Mouse (Mus musculus) stomach, embryonic 14.5 days (tissue): ENCODE data around the gene Ly6c2. TPM values are rescaled to one million over a fixed set of nuclear protein-coding genes. Genes with fewer than 3 reads are reported as not detected.
"Not testable (repeated sequence)": the region's sequence is repeated elsewhere in the genome, so short reads cannot be mapped to it uniquely, and the experiment has no call there.

ENCODE experiments used
- ATAC-seq: fragments of 200-750 bp; cut with Nextera tagmentation; 2 replicates; pipeline ENCODE4 v1.8.0; 2017; ENCODE audit warnings: low read depth, moderate TSS enrichment; ENCODE audit not compliant: insufficient number of reproducible peaks, insufficient read depth, low FRiP score
- H3K27ac ChIP-seq: fragments of 300-500 bp; sonication (generic); 2 replicates; pipeline ENCODE4 v1.5.1; 2014; ENCODE audit warnings: mild to moderate bottlenecking, low read length, moderate library complexity, mixed read lengths
- H3K27me3 ChIP-seq: fragments of 300-500 bp; sonication (generic); 2 replicates; pipeline ENCODE4 v1.6.1; 2014; ENCODE audit warnings: low read length, control low read depth, mixed read lengths; ENCODE audit not compliant: control insufficient read depth, insufficient read depth
- H3K36me3 ChIP-seq: fragments of 300-500 bp; sonication (generic); 2 replicates; pipeline ENCODE4 v1.6.1; 2014; ENCODE audit warnings: mild to moderate bottlenecking, control low read depth, low read length, moderate library complexity, mixed read lengths; ENCODE audit not compliant: control insufficient read depth, insufficient read depth
- H3K4me1 ChIP-seq: fragments of 300-500 bp; sonication (generic); 2 replicates; pipeline ENCODE4 v1.6.1; 2014; ENCODE audit warnings: low read length, control low read depth, mixed read lengths; ENCODE audit not compliant: control insufficient read depth, insufficient read depth
- H3K4me2 ChIP-seq: fragments of 300-500 bp; sonication (generic); replicated peaks from 2 replicates; pipeline ENCODE4 v1.6.1; 2014; ENCODE audit warnings: low read depth, low read length, control low read depth
- H3K4me3 ChIP-seq: fragments of 300-500 bp; sonication (generic); 2 replicates; pipeline ENCODE4 v1.5.1; 2014; ENCODE audit warnings: low read depth, low read length, control low read depth
- H3K9ac ChIP-seq: fragments of 300-500 bp; sonication (generic); replicated peaks from 2 replicates; pipeline ENCODE4 v1.6.1; 2014; ENCODE audit warnings: low read depth, mild to moderate bottlenecking, control low read depth, low read length, moderate library complexity, mixed read lengths
- H3K9me3 ChIP-seq: fragments of 300-500 bp; sonication (generic); 2 replicates; pipeline ENCODE4 v1.6.1; 2016; ENCODE audit warnings: low read depth, low read length, control low read depth; ENCODE audit not compliant: control insufficient read depth
- WGBS: fragments of 180-500 bp; shearing (Covaris S2); extraction: QIAGEN DNeasy Blood & Tissue Kit; methylation state at CpG from one replicate; pipeline ENCODE4 v1.1.7; 2014; 5-methylcytosine and 5-hydroxymethylcytosine counted together
- polyA plus RNA-seq: library from polyadenylated mRNA; unstranded; fragments of >200 nt; fragmentation: Nextera tagmentation; extraction: Ambion mirVana; gene quantifications from 2 replicates; pipeline ENCODE4 v1.2.1, GENCODE M21; 2014

Gene Ly6c2
- polyA plus RNA-seq, 1 experiment from 2014 or later, result 2.1 TPM

DNA sequence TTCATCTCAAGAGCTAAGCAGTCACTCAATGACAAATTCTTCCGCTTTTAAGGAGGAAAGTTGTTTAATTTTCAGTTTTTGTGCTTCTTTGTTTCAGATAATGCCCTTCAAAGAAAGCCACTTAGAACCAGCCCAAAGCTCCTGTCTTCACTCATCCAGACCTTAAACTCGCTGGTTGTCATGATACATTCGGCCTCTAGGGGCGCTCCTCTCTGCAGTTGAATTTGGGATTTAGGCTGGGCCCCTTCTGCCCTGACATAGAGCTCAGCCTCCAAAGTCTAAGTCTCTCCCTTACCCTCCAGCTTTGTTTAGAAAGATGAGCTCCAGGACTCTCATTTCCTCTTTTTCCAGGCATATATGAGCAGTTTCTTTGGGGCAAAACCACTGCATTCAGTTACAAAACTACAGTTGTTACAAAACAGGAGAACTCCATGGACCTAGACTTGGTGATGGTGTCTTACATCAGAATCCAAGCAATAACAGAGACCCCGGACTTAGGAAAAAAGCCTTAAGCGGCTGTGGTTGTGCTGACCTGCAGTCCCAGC, 49.7 kb downstream of the Ly6c2 start:
- not testable (repeated sequence) for H3K27me3 ChIP-seq, H3K27ac ChIP-seq, H3K9ac ChIP-seq, H3K36me3 ChIP-seq, H3K4me3 ChIP-seq, H3K4me2 ChIP-seq, H3K9me3 ChIP-seq, H3K4me1 ChIP-seq, ATAC-seq
- 30% methylated on average over 6 of the region's 6 CpGs for WGBS

DNA sequence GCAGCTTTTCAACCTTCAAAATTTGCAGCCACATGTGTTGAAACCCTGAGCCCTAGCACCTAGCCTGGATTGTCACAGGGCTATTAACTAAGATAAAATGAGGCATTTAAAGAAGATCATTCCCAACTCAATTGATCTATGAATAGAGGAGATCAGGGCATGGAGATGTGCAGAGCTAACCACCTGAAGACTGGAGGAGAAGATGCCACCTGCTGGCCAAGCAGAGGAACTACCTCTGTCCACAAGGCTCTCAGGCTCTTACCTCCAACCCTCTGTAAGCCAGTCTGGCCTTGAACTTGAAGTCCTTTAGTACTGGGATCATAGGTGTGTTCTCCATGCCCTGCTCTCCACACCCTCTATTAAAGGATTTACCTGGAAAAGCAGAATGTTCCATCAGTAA, 51.3 kb downstream of the Ly6c2 start:
- Histone ChIP-seq H3K27ac (no peak overlapping the region), H3K4me1 (no peaks in the 10 kb centered on the region), H3K4me3 (no peak overlapping the region), H3K9ac (no peak overlapping the region), H3K36me3 (no peaks in the 10 kb centered on the region), H3K9me3 (no peaks in the 10 kb centered on the region), H3K27me3 (no peaks in the 10 kb centered on the region), H3K4me2 (no peak overlapping the region)
- no peak for ATAC-seq

Other genes starting within 250 kb of the Ly6c2 start
- 0.08 and 0.09 TPM in 2 replicates for gene 2010109I03Rik, start 214.9 kb downstream of the Ly6c2 start, polyA plus RNA-seq
- not detected in 2 replicates for gene Ly6i, start 128.5 kb downstream of the Ly6c2 start, polyA plus RNA-seq
- 3.8 and 4.2 TPM in 2 replicates for gene Ly6a, start 113.9 kb downstream of the Ly6c2 start, polyA plus RNA-seq
- gene Ly6c1, start 63.1 kb downstream of the Ly6c2 start, polyA plus RNA-seq, result 10.5 and 12.8 TPM in 2 replicates
- not detected in 2 replicates for gene Ly6g, start 43.3 kb upstream of the Ly6c2 start, polyA plus RNA-seq
- 1.1 and 1.3 TPM in 2 replicates for gene BC025446, start 104.4 kb upstream of the Ly6c2 start, polyA plus RNA-seq
- gene Ly6f, start 156.5 kb upstream of the Ly6c2 start, polyA plus RNA-seq, result not detected in 2 replicates